Mouse (Mus musculus) midbrain, postnatal 0 days (tissue): Measurements from ENCODE around the gene Il17rc. TPM values are rescaled to one million over a fixed set of nuclear protein-coding genes. Genes with fewer than 3 reads are reported as not detected.

Experiments used
- ATAC-seq: fragments of 200-750 bp; cut with Nextera tagmentation; 2 replicates; pipeline ENCODE4 v1.8.0; 2017; ENCODE audit warnings: moderate number of reproducible peaks, mild to moderate bottlenecking, moderate TSS enrichment, moderate library complexity; ENCODE audit not compliant: low FRiP score
- DNase-seq: peaks from one replicate; pipeline ENCODE4 v3.0.0-alpha.2; 2015; ENCODE audit warnings: low spot score
- H3K27ac ChIP-seq: fragments of 300-500 bp; sonication (generic); 2 replicates; pipeline ENCODE4 v1.5.1; 2014; ENCODE audit warnings: low read depth, mild to moderate bottlenecking, low read length, mixed read lengths
- H3K27me3 ChIP-seq: fragments of 300-500 bp; sonication (generic); 2 replicates; pipeline ENCODE4 v1.6.1; 2014; ENCODE audit warnings: low read length, control low read depth, mixed read lengths; ENCODE audit not compliant: insufficient read depth
- H3K36me3 ChIP-seq: fragments of 300-500 bp; sonication (generic); 2 replicates; pipeline ENCODE4 v1.6.1; 2014; ENCODE audit warnings: low read length, control low read depth, mixed read lengths; ENCODE audit not compliant: insufficient read depth
- H3K4me1 ChIP-seq: fragments of 300-500 bp; sonication (generic); 2 replicates; pipeline ENCODE4 v1.6.1; 2014; ENCODE audit warnings: mild to moderate bottlenecking, control low read depth, antibody characterized with exemption, low read length, mixed read lengths; ENCODE audit not compliant: insufficient read depth
- H3K4me2 ChIP-seq: fragments of 300-500 bp; sonication (generic); 2 replicates; pipeline ENCODE4 v1.6.1; 2014; ENCODE audit warnings: low read depth, mild to moderate bottlenecking, low read length, mixed read lengths; ENCODE audit not compliant: poor library complexity, severe bottlenecking
- H3K4me3 ChIP-seq: fragments of 300-500 bp; sonication (generic); 2 replicates; pipeline ENCODE4 v1.5.1; 2014; ENCODE audit warnings: low read depth, mild to moderate bottlenecking, low read length, moderate library complexity
- H3K9ac ChIP-seq: fragments of 300-500 bp; sonication (generic); replicated peaks from 2 replicates; pipeline ENCODE4 v1.6.1; 2014; ENCODE audit warnings: mild to moderate bottlenecking, low read length, moderate library complexity, mixed read lengths; ENCODE audit not compliant: poor library complexity, severe bottlenecking
- H3K9me3 ChIP-seq: fragments of 300-500 bp; sonication (generic); 2 replicates; pipeline ENCODE4 v1.6.1; 2016; ENCODE audit warnings: low read length, control low read depth
- CTCF ChIP-seq: IDR thresholded peaks from 2 replicates; pipeline ENCODE4 v1.5.1; 2016; ENCODE audit warnings: antibody characterized with exemption, mild to moderate bottlenecking
- WGBS: fragments of 180-500 bp; shearing (Covaris S2); extraction: QIAGEN DNeasy Blood & Tissue Kit; methylation state at CpG from one replicate; pipeline ENCODE4 v1.1.7; 2014; 5-methylcytosine and 5-hydroxymethylcytosine counted together
- microRNA-seq: library from miRNA; unstranded; fragments of <30 nt; microRNA quantifications from one replicate; pipeline ENCODE4, GENCODE M21; 2016; ENCODE audit warnings: borderline number of aligned reads
- polyA plus RNA-seq: library from polyadenylated mRNA; unstranded; fragments of >200 nt; fragmentation: Nextera tagmentation; extraction: Ambion mirVana; gene quantifications from 2 replicates; pipeline ENCODE4 v1.2.1, GENCODE M21; 2015
- total RNA-seq: library from RNA; depleted of rRNA; stranded (reverse); fragments of >200 nt; gene quantifications from 2 replicates; pipeline ENCODE4 v1.2.3, GENCODE M21; 2014; rRNA removed

Il17rc gene
- total and polyA plus RNA-seq, 2 experiments from 2014 or later, result 4.2 to 11.6 TPM

GRCm38 (mm10) chr6:113531840-113532404, 60.7 kb downstream of the Il17rc start:
- peak overlapping the region; percentile 82; the same call in 1 of the 2 replicates for H3K9ac ChIP-seq
- no peak overlapping the region for H3K27ac ChIP-seq
- peak overlapping the region; percentile 79 for H3K4me2 ChIP-seq
- DNase-seq (no peak), ATAC-seq (no peak)
- 4% methylated on average over 7 of the region's 7 CpGs for WGBS
- no peaks in the 10 kb centered on the region for H3K9me3 ChIP-seq
- H3K4me1 ChIP-seq, result peaks cover 7% of the 10 kb centered on the region; the same call in 1 of the 2 replicates
- no peak for TF ChIP-seq CTCF
- H3K27me3 ChIP-seq, result no peaks in the 10 kb centered on the region
- peak overlapping the region; percentile 92 for H3K4me3 ChIP-seq
- no peaks in the 10 kb centered on the region for H3K36me3 ChIP-seq

Small RNAs within 50 kb of the gene (microRNA-seq; reads per million reads assigned to microRNA genes)
- gene Gm23365 (not detected), gene Gm24387 (not detected)

Other genes with a start within 250 kb of the Il17rc start
- 39.0 and 42.5 TPM in 2 replicates for gene Mtmr14, start 233.6 kb upstream of the Il17rc start, total RNA-seq
- 29.4 and 30.5 TPM in 2 replicates for gene Mtmr14, start 233.6 kb upstream of the Il17rc start, polyA plus RNA-seq
- gene Cpne9, start 189.1 kb upstream of the Il17rc start, total RNA-seq, result 10.3 and 23.4 TPM in 2 replicates
- gene Cpne9, start 189.1 kb upstream of the Il17rc start, polyA plus RNA-seq, result 7.9 and 9.1 TPM in 2 replicates
- gene Brpf1, start 164.3 kb upstream of the Il17rc start, total RNA-seq, result 22.1 and 28.1 TPM in 2 replicates
- gene Brpf1, start 164.3 kb upstream of the Il17rc start, polyA plus RNA-seq, result 9.0 and 10.0 TPM in 2 replicates
- 10.8 and 14.8 TPM in 2 replicates for gene Ogg1, start 144.5 kb upstream of the Il17rc start, total RNA-seq
- gene Ogg1, start 144.5 kb upstream of the Il17rc start, polyA plus RNA-seq, result 7.3 and 8.9 TPM in 2 replicates
- 102 and 119 TPM in 2 replicates for gene Camk1, start 127.4 kb upstream of the Il17rc start, total RNA-seq
- gene Camk1, start 127.4 kb upstream of the Il17rc start, polyA plus RNA-seq, result 132 and 142 TPM in 2 replicates
- 27.8 and 31.0 TPM in 2 replicates for gene Tada3, start 93.5 kb upstream of the Il17rc start, total RNA-seq
- 73.8 and 74.0 TPM in 2 replicates for gene Tada3, start 93.5 kb upstream of the Il17rc start, polyA plus RNA-seq
- 190 and 200 TPM in 2 replicates for gene Arpc4, start 93.3 kb upstream of the Il17rc start, total RNA-seq
- gene Arpc4, start 93.3 kb upstream of the Il17rc start, polyA plus RNA-seq, result 505 TPM in 2 replicates
- gene Ttll3, start 82.2 kb upstream of the Il17rc start, total RNA-seq, result 10.0 and 20.0 TPM in 2 replicates
- gene Ttll3, start 82.2 kb upstream of the Il17rc start, polyA plus RNA-seq, result 10.2 and 14.6 TPM in 2 replicates
- 17.1 and 53.8 TPM in 2 replicates for gene Rpusd3, start 52.1 kb upstream of the Il17rc start, total RNA-seq
- gene Rpusd3, start 52.1 kb upstream of the Il17rc start, polyA plus RNA-seq, result 22.0 and 27.2 TPM in 2 replicates
- not detected in 2 replicates for gene Cidec, start 35.7 kb upstream of the Il17rc start, total RNA-seq
- 0.09 TPM in 1 of 2 replicates, not detected in the other for gene Cidec, start 35.7 kb upstream of the Il17rc start, polyA plus RNA-seq
- gene Jagn1, start 28.9 kb upstream of the Il17rc start, total RNA-seq, result 43.6 and 48.6 TPM in 2 replicates
- gene Jagn1, start 28.9 kb upstream of the Il17rc start, polyA plus RNA-seq, result 80.4 and 85.4 TPM in 2 replicates
- gene Il17re, start 12.9 kb upstream of the Il17rc start, total RNA-seq, result 0.49 TPM in 1 of 2 replicates, not detected in the other
- gene Il17re, start 12.9 kb upstream of the Il17rc start, polyA plus RNA-seq, result 0.48 and 0.77 TPM in 2 replicates
- gene Creld1, start 11.9 kb downstream of the Il17rc start, total RNA-seq, result 39.4 and 43.0 TPM in 2 replicates
- 56.6 and 60.4 TPM in 2 replicates for gene Creld1, start 11.9 kb downstream of the Il17rc start, polyA plus RNA-seq
- 29.4 and 39.3 TPM in 2 replicates for gene Prrt3, start 30.5 kb downstream of the Il17rc start, total RNA-seq
- gene Prrt3, start 30.5 kb downstream of the Il17rc start, polyA plus RNA-seq, result 18.4 and 20.7 TPM in 2 replicates
- gene Emc3, start 60.2 kb downstream of the Il17rc start, total RNA-seq, result 71.9 and 74.1 TPM in 2 replicates
- 111 and 120 TPM in 2 replicates for gene Emc3, start 60.2 kb downstream of the Il17rc start, polyA plus RNA-seq
- gene Fancd2, start 60.3 kb downstream of the Il17rc start, total RNA-seq, result 2.4 and 3.4 TPM in 2 replicates
- gene Fancd2, start 60.3 kb downstream of the Il17rc start, polyA plus RNA-seq, result 0.99 and 1.2 TPM in 2 replicates
- gene Fancd2os, start 129.3 kb downstream of the Il17rc start, total RNA-seq, result 0.47 TPM in 1 of 2 replicates, not detected in the other
- gene Fancd2os, start 129.3 kb downstream of the Il17rc start, polyA plus RNA-seq, result 0.11 and 0.18 TPM in 2 replicates
- 210 and 215 TPM in 2 replicates for gene Brk1, start 133.3 kb downstream of the Il17rc start, total RNA-seq
- gene Brk1, start 133.3 kb downstream of the Il17rc start, polyA plus RNA-seq, result 284 and 289 TPM in 2 replicates
- 83.1 and 86.1 TPM in 2 replicates for gene Vhl, start 152.5 kb downstream of the Il17rc start, total RNA-seq
- 64.9 and 70.4 TPM in 2 replicates for gene Vhl, start 152.5 kb downstream of the Il17rc start, polyA plus RNA-seq
- gene Irak2, start 167.0 kb downstream of the Il17rc start, total RNA-seq, result 5.2 and 7.6 TPM in 2 replicates
- gene Irak2, start 167.0 kb downstream of the Il17rc start, polyA plus RNA-seq, result 2.5 and 2.7 TPM in 2 replicates
- 63.4 and 72.7 TPM in 2 replicates for gene Tatdn2, start 225.6 kb downstream of the Il17rc start, total RNA-seq
- 1.2 and 1.5 TPM in 2 replicates for gene Tatdn2, start 225.6 kb downstream of the Il17rc start, polyA plus RNA-seq
- gene Ghrl, start 248.5 kb downstream of the Il17rc start, total RNA-seq, result not detected in 2 replicates
- 0.47 TPM in 1 of 2 replicates, not detected in the other for gene Ghrl, start 248.5 kb downstream of the Il17rc start, polyA plus RNA-seq